Mouse (Mus musculus) T-helper 1 cell (primary cell): Measurements from ENCODE around the gene St6galnac3.

Experiments
- in situ Hi-C: fragments of 300-600 bp; cut with MboI, MseI; formaldehyde crosslinking; loops from one replicate; pipeline ENCODE4 v1.15.1; 2025; ENCODE audit warnings: high pct_unique_total_duplicates

The St6galnac3 gene

DNA sequence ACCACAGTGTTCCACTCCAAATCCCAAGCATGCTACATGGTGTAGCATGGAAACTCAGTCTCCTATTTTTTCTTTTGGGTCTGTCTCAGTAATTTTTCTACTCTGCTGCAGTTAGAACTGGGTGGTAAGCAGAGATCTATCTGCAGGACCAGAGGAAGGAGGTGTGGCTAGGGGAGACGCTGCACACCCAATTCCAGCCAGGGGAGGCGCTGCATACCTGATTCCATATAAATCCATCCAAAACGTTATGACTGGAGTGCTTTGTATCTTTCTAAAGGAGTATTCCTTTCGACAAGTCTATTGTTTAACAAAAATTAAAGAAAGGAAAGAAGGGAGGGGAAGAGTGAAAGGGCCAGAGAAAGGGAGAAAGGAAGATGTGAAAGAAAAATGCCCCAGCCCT is 476.9 kb downstream of the St6galnac3 start:
- in situ Hi-C loops, result no loop called here

DNA sequence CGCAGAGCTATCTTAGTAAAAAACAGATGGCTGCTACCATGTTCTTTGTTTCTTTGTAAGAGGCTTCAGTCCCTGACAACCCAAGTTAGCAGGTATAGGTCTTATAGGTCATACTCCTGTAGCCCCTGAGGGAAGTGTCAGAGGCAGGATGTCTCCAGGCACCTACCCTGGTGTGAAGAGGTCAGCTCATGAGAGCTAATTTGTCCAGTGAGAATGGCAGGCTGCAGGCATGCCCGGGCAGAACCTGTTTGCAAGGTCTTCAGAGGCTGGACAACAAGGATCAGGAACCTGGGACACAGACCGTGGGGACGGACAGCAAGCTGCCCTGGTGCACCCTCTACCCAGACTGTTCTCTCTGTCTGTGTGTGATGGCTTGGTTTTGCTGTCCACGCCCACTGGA is 482.4 kb downstream of the St6galnac3 start:
- in situ Hi-C loops, result no loop called here

DNA sequence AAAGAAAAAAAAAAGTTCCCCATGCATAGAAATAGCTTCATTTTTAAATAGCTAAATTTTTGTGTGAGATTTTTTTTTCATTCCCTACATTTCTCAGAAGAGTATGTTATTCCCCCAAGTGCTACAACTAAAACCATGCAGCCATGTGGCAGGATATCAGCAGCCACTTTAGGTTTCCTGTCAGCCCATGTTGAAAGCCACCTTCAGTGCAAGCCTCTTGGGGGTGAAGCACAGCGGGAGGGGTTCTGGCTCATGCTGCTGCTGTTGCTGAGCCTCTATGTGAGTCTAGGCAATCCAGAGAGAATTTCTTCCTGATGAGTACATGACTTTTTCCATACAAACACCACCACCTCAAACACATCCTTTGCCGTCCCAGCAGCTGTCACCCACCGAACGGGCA is 483.8 kb downstream of the St6galnac3 start:
- in situ Hi-C loops, result no loop called here

DNA sequence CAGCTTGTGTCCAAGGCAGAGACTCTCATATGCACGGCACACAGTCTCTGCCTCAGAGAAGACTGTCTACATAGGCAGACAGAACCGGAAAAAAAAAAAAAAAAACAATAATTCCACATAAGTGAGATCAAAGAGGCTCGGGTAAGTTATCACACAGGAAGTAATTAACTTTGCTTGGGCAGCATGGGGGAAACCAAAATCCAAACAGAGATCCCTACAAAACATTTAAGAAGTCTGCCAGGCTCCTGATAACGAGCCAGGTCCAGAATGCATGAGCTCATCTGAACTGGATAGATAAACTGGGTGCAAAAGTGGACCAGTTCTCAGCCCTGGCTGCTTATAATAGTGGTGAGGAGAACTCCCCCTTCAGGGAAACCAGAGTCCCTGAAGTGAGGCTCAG is 484.6 kb downstream of the St6galnac3 start:
- in situ Hi-C loops, result no loop called here

DNA sequence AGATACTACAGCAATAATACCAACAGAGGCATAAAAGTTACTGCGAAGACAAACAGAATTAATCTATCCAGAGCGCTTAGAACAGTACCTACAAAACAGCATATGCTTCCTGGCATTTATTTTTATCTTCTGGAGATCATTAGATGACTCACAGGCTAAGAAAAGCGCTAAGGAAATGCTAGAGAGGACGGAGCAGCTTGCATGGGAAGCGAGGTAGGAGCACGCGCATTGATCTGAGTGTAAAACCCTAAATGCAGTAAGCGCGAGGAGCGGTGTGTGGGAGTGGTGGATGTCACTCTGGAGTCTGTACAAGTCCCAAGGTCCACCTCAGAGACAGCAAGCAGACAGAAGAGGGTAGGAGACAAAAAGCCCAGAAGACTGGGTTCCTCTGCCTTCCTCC is 486.6 kb downstream of the St6galnac3 start:
- in situ Hi-C loops, result no loop called here

DNA sequence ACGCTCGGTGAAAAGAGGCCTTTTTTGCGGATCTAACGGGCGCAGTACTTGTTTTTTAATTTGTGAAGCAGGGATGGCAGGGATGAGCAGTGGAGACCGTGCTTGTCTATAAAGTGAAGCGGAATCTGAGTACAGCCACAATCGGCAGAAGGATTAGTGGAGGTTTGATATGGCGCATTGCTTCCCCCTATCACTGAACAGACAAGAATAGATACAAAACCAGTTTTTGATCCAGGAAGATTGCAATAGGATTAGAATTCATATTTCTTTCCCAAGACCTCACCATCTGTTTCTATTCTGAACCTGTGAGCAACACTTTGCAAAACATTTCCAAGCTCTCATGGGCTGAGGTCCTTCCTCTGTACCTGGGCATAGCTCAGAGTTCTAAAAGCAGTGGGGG is 488.7 kb downstream of the St6galnac3 start:
- in situ Hi-C loops, result no loop called here

DNA sequence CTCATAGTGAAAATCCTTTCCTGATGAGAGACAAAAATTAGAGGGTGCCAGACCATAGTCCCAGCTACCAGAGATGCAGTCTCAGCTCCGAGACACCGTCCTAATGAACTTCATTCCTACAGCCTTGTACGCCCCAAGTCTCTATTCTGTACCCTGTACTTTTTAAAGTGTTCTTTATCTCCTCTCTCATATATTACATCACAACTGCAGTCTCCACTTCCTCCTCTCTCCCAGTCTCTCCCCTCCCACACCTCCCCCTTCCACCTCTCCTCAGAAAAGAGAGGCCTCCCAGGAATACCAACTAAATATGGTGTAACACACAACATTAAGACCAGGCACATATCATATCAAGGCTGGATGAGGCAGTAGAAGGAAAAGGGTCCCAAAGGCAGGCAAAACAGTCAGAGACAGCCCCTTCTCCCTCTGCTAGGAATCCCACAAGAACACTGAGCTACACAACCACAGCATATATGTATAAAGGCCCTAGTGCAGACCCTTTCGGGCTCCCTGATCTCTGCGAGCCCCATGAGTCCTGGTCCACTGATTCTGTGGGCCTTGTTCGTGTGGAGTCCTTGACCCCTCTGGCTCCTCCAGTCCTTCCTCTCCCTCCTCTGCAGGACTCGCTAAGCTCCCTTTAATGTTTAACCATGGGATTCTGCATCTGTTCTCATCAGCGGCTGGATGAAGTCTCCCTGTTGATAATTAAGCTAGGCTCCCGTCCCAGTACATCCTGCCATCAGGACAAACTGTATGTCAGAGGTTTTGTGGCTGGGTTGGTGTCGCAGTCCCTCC is 502.2 kb downstream of the St6galnac3 start:
- in situ Hi-C loops, result no loop called here

DNA sequence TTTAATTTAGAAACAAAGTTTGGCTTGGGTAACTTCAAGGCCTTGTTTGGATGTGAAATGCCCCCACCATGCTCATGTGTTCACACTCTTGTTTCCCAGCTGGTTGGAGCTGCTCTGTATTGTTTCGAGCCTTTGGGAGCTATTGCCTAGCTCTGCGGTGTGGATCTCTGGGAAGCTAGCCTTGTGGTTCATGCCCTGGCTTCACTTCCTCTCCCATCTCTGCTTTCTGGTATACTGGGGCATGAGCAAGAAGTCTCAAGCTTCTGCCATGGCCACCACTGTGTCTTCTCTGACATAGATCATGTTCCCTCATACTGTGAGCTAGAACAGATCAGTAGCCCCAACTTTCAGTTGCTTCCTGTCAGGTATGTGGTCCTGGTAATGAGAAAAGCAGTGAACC is 505.6 kb downstream of the St6galnac3 start:
- in situ Hi-C loops, result no loop called here

DNA sequence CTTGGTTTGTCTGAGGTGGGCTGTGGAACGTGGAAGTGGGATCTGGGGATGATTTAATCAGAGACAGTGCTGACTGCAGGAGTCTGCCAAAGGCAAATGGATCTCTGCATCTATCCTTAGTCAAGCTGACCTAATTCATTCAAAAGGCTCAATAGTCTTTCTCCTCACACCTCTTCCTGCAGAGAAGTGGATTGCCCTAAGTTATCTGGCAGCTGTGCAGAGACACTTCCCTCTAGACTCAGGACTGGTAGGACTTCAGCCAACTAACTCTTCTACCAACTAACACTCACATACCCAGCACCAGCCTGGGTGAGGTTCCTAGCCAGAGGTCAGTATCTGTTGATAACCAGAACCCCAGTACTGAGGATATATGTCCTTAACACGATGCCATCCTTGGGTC is 516.8 kb downstream of the St6galnac3 start:
- in situ Hi-C loops, result no loop called here

DNA sequence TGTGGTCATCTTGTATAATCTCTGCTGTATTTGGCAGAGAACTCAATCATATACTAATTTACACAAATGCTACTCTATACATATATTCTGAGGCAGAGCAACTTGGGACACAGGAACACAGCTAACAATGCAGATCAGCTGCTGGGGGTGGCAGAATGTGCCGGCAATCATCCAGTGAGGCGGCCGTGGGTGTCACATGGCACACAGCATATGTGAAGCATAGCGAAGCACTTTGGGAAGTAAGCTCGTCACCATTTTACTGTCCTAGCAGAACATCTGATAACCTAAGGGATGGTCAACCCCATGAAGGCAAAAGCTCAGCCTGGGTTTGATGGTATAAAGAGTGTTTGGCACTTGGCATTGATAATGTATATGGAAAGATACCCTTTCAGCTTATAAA is 520.9 kb downstream of the St6galnac3 start:
- in situ Hi-C loops, result no loop called here

DNA sequence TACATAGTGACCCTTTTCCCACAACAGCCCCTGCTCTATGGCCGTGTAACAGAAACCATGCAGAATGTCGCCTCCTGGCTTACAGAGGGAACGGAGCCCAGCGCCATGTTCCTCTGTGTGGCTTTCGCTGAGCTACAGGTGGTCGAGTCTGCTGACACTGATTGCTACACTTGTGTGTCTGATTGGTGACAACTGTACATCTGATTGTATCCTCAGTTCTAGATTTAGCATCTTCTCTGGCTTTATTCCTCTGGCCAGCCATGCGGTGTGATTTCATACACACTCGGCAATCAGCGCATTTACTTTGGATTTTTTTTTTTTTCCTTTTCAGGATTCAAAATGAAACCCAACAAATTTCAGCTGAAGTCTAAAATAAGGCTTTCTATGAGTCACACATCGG is 523.1 kb downstream of the St6galnac3 start:
- in situ Hi-C loops, result no loop called here

DNA sequence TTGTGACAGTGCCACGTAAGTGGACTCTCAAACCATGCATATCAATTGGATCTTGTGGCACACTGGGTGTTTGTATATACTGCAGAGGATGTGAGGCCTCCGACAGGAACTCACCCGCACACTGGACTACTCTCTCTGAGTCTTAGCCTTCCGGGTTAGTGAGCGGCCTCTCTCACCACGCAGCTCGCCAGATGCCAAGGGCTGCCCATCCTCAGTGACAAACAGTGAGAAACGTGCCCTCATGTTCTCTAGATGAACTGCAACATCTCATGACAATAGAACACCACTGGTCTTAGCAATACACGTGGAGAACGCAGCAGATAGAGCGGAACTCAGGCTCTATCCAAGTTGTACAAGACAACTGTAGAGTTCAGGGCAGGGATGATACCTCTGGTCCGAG is 524.2 kb downstream of the St6galnac3 start:
- in situ Hi-C loops, result no loop called here

DNA sequence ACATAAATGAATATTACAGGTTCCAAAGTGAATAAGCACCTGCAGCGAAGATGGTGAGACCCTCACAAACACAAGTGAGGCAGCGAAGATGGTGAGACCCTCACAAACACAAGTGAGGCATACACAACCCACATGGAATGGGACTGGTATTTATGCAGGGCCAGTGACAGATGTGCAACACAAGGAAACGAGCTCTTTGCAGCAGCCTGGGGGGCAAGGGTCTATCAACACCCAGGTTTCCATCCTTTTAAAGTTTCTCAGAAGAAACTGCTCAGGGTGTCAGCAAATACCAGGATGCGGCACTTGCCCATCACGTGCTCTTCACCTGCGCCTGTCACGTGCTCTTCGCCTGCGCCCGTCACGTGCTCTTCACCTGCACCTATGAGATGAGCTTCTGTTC is 524.9 kb downstream of the St6galnac3 start:
- in situ Hi-C loops, result no loop called here

DNA sequence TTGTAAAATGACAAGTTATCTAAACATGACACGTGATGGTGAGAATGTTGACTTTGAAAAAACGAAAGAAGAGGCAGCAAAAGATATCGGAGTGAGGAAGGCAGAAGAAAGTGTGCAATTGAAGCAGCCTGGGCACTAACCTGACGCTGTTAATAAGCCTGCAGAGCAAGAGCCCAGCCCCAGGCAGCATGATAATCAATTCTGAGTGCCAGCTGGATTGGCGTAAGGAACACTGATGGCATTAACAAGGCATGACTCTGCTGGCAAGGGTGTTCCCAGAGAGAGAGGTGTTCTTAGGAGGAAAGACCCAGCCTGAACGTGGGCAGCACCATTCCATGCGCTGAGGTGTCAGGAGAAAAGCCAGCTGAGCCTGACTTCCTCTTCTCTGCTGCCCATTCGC is 525.7 kb downstream of the St6galnac3 start:
- in situ Hi-C loops, result no loop called here

DNA sequence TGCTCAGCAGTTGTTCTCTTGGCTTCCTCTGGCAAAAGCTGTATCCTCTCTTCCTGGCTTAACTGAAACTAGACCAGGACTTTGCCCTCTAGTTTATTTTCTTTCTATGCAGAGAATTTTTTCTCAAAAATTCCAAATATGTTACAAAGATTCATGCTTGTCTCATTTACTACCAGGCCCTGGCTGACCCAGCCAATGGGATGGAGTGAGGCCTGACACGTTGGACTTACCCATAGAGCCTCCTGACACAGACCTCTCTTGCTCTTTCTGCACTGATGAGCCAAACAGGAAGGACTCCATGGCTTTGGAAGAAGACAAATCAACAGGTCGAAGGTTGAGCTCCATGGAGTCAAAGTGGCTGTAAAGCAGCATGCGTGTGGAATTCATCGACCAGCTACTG is 526.5 kb downstream of the St6galnac3 start:
- in situ Hi-C loops, result no loop called here

DNA sequence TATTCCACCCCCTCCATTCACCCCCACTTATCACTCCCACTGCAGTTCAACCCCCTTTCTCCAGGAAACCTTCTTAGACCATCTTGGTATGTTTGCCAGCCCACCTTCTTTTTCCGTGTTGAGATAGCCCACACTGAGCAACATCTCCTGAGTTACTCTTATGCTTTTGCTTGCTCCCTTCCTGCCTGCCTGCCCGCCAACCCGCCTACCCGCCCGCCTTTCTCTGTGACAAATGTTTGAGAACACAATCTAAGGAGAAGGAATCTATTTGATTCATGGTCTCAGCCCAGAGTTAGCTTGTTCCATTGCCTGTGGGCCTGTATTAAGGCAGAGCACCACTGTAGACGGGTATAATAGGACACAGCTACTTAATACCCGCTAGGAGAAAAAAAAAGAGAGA is 531.9 kb downstream of the St6galnac3 start:
- in situ Hi-C loops, result no loop called here

DNA sequence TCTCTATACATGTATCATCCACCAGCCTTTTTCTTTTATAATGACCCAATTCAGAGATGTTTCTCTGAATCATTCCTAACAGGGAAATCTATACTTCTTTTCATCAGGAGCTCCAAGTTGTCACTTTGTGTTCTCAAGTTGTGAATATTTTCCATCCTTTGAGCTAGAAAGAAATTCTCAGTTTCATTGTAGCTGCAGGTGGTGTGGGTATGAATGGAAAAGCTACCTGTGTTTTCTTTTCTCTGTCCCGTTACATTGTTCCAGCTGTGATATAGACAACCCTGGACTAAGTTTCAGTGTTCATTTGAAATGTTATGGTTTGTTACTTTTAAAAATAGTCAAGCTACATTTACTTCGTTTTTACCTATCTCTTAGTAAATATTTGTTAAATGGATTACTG is 534.2 kb downstream of the St6galnac3 start:
- in situ Hi-C loops, result no loop called here

DNA sequence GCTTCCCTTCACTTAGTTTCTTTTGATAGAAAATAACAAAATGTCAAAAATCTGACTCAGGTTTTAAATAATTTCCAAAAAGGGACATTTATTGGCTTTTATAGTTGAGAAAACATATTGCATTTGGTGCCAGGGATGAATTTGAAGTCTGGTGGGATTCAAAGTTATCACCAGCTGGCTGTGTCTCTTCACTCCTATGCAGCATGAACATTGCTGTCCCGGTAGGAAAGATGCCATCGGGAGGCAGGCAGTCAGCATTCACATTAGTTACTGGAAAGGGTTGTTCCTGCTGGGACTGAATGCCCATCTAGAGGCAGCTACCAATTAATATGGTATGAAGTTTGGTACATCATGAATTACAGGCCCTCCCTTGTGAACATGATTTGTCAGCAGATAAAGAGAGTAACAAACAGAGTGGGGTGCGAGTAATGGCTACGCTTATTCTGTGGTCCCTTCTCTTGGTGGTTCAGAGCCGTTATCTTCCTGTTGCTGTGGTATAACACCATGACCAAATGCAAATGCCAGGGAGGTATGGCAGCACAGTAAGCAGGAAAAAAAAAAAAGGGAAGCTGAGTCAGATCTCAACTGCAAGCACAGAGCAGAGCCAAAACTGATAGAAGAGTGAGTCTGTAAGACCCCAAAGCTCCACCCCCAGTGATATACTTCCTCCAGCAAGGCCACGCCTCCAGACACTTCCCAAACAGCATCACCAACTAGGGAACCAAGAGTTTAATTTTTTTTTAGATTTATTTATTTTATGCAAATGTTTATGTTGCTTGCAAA is 535.1 kb downstream of the St6galnac3 start:
- in situ Hi-C loops, result no loop called here

DNA sequence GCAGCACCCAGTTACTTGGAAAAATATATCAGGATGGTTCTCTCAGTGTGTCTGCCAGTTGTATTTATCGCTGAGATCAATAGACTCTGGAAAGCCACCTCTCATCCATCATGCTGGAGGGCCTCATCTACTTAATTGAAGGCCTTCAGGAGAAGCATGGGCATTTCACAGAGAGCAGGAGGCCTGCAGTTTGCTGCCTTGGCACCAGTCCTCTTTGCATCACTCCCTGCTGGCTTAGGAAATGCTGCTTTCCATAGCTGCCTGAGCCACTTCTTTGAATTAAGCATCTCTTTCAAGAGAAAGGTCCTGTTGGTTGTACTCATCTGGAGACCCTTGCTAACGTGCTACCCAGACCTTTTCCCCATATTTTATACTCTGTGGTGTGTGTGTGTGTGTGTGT is 536.8 kb downstream of the St6galnac3 start:
- in situ Hi-C loops, result no loop called here

DNA sequence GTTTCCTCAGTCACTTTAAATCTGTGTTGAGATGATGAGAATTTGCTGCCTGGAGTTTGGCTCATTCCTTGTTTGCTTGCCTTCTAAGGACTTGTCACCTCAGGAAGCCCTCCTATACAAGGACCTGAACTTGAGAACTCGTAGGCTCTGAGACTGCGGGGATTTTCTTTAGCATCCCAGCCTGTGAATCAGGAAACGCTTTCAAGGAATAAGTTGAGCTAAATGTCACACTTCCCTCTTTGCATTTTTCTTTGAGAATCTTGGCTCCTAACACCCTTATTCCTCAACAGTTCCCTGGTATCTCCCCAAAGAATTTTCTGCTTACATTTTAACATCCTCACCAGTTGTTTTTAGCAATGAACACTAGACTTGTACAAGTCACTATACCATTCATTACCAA is 539.9 kb downstream of the St6galnac3 start:
- in situ Hi-C loops, result no loop called here

DNA sequence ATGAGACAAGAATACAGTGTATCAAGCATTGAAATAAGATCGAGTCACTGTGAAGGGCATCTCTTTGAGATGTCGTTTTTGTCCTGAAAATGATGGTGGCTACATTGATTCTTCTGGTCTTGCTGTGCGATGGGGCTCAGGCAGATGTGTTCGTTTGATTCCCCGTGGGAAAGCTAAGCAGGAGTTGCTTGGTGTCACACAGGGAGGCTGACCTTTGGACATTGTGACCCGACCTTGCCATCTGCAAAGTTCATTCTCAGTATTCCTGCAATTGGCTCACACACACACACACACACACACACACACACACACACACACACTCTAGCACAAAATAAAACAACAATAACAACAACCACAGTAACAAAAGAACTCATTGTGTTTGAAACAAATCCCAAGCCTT is 543.7 kb downstream of the St6galnac3 start:
- in situ Hi-C loops, result no loop called here

DNA sequence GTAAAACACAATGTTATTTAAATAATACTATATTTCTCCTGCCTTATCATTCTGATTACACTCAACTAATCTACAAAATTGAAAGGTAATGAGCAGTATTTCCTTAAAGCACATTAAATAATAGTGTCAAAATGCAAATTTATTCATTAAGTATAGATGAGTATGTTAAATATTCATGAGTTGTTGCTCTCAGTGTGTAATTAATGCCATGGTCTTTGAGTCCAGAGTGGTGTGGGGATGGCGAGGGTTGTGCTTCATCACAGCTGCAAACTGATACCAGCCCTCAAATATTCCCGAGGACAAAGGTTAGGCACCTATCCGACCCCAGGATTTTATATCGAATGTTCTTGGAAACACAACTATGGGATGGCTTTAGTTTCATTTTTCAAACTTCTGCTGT is 548.2 kb downstream of the St6galnac3 start:
- in situ Hi-C loops, result no loop called here

DNA sequence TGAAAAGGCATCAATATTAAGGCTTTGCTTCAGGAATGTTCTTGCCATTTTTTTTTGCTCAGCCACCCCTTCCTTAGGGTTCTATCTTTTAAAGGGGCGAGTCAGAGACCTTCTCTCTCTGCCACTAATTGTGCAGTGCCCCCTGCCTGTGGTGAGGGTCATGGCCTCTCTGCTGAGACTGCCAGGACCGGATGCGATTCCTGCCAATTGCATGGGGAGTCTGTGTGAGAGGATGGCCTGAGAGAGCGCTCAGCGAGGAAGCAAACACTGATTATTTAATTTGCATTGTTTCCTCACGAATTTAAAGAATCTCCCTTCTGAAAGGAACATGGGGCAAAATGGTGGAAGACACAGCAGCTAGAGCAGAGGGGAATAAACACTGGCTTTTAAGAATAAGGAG is 548.6 kb downstream of the St6galnac3 start:
- in situ Hi-C loops, result no loop called here
